Mouse (Mus musculus): ENCODE data around the gene Gm17606.

Gm17606 gene

GRCm38 (mm10) chr14:54628103-54628502 lies 12.6 kb upstream of the Gm17606 start:
- no peak for DNase-seq

GRCm38 (mm10) chr14:54629797-54630196 lies 11.0 kb upstream of the Gm17606 start:
- DNase-seq: no peak

GRCm38 (mm10) chr14:54630583-54631239 lies 10.0 kb upstream of the Gm17606 start:
- no peak for DNase-seq

GRCm38 (mm10) chr14:54631240-54631599 lies 9.5 kb upstream of the Gm17606 start:
- DNase-seq: no peak

- DNase-seq: no peak
Observed at GRCm38 (mm10) chr14:54632252-54632651, 8.5 kb upstream of the Gm17606 start.

GRCm38 (mm10) chr14:54634182-54634581 lies 6.6 kb upstream of the Gm17606 start:
- DNase-seq: no peak

GRCm38 (mm10) chr14:54636954-54637353 lies 3.8 kb upstream of the Gm17606 start:
- DNase-seq: no peak

GRCm38 (mm10) chr14:54638210-54638609 lies 2.5 kb upstream of the Gm17606 start:
- no peak for DNase-seq

GRCm38 (mm10) chr14:54640121-54640520 lies 631 bp upstream of the Gm17606 start:
- no peak for DNase-seq

GRCm38 (mm10) chr14:54641305-54641969 lies 685 bp downstream of the Gm17606 start, which contains the start of gene Cdh24:
TSS of gene Cdh24 (minus strand) at chr14:54641364.
- peak; percentile 99 for DNase-seq

- peak; percentile 92 for DNase-seq
Observed at GRCm38 (mm10) chr14:54642224-54642944, 1.6 kb downstream of the Gm17606 start.

- DNase-seq: peak; percentile 79
Observed at GRCm38 (mm10) chr14:54643011-54643410, 2.3 kb downstream of the Gm17606 start.

GRCm38 (mm10) chr14:54644294-54644693 lies 3.5 kb downstream of the Gm17606 start:
- peak; percentile 86 for DNase-seq

- peak; percentile 91 for DNase-seq
Observed at GRCm38 (mm10) chr14:54646455-54646854, 5.7 kb downstream of the Gm17606 start.

GRCm38 (mm10) chr14:54646898-54647636 lies 6.3 kb downstream of the Gm17606 start:
- no peak for DNase-seq

GRCm38 (mm10) chr14:54647900-54648299 lies 7.1 kb downstream of the Gm17606 start:
- DNase-seq: no peak

- DNase-seq: peak; percentile 95
Observed at GRCm38 (mm10) chr14:54650621-54651454, 10.1 kb downstream of the Gm17606 start.

- DNase-seq: peak; percentile 90
Observed at GRCm38 (mm10) chr14:54651556-54651955, 10.8 kb downstream of the Gm17606 start.

GRCm38 (mm10) chr14:54652787-54653186 lies 12.0 kb downstream of the Gm17606 start:
- peak; percentile 88 for DNase-seq

GRCm38 (mm10) chr14:54653496-54653895 lies 12.7 kb downstream of the Gm17606 start:
- DNase-seq: peak; percentile 99

- no peak for DNase-seq
Observed at GRCm38 (mm10) chr14:54660009-54660408, 19.3 kb downstream of the Gm17606 start.
